Mouse (Mus musculus): ENCODE results near the gene Tle1. TPM values are rescaled to one million over a fixed set of nuclear protein-coding genes. Genes with fewer than 3 reads are reported as not detected.

The Tle1 gene
- total RNA-seq (2023) = 12.9 TPM

DNA sequence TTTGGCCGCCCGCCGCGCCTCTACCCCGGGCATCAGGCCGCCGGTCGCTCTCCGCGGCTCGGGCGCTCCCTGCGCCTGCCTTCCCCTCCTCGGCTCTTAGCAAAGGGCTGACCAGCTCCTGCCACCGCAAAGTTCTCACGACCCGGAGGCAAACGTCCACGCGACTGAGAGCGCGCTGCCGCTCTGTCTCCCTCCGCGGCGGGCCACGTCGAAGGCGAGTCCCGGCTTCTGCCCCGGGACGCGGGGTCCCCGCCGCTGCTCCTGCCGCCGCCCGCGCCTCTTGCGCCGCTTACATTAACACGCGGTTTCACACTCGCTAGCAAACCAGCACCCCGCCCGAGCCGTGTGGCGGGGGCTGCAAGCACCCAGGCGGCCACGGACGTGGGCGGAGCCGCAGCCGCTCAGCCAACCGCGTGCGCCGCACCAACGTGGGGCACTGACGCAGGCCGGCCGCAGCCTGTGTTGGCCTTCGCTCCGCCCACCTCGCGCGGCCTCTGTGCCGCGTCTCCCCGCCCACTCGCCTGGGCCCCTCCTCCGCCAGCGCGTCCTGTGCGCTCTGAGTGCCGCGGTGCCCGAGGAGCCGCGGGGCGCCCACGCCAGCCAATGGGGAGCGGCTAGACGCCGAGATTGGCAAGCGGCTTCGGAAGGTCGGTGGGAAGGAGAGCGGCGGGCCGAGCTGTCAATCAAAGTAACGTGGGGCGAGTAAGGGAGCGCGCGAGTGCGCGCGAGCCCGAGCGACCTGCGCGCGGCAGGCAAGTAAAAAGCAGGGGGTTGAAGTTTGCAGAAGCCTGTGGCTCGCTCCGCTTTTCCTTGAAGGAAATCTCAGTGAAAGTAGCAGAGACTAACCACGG lies at the start of gene Tle1:
TSS of gene Tle1 (minus strand) at position 361 of the 851 bp plus-strand sequence.

